Mouse (Mus musculus) G1E (cell line): ENCODE data around the gene Washc2. TPM values are rescaled to one million over a fixed set of nuclear protein-coding genes. Genes with fewer than 3 reads are reported as not detected.
A peak's percentile ranks its signal among the peaks of the same experiment; 100 is the strongest.

Source experiments
- ATAC-seq: 2 replicates; pipeline ENCODE4 v1.8.0; 2016; ENCODE audit warnings: mild to moderate bottlenecking; ENCODE audit not compliant: insufficient number of reproducible peaks, poor library complexity, low FRiP score, severe bottlenecking; ENCODE audit errors: extremely low read depth
- DNase-seq: peaks from one replicate; pipeline ENCODE4 v3.0.0; 2012; ENCODE audit warnings: low spot score
- H3K27me3 ChIP-seq: 2 replicates; pipeline ENCODE4 v1.6.1; 2012; ENCODE audit warnings: mild to moderate bottlenecking, low read length, inconsistent platforms; ENCODE audit not compliant: insufficient read depth
- H3K36me3 ChIP-seq: replicated peaks from 2 replicates; pipeline ENCODE3; 2012; ENCODE audit warnings: mild to moderate bottlenecking, inconsistent platforms
- H3K4me1 ChIP-seq: 2 replicates; pipeline ENCODE4 v1.6.1; 2012; ENCODE audit warnings: low read depth, low read length, inconsistent platforms, mixed read lengths; ENCODE audit not compliant: insufficient read depth
- H3K4me3 ChIP-seq: 2 replicates; pipeline ENCODE4 v1.5.1; 2012; ENCODE audit warnings: low read depth, mild to moderate bottlenecking, inconsistent platforms, low read length, moderate library complexity, mixed read lengths
- H3K9me3 ChIP-seq: replicated peaks from 2 replicates; pipeline ENCODE4 v1.6.1; 2012; ENCODE audit warnings: inconsistent platforms
- CTCF ChIP-seq: IDR thresholded peaks from 2 replicates; pipeline ENCODE4 v1.5.1; 2012; ENCODE audit warnings: low read depth, low read length, inconsistent platforms, mixed read lengths
- GATA1 ChIP-seq: IDR thresholded peaks from 2 replicates; pipeline ENCODE4 v1.6.1; 2012; ENCODE audit warnings: borderline replicate concordance, low read length, inconsistent platforms, mixed read lengths
- GATA2 ChIP-seq: IDR thresholded peaks from 2 replicates; pipeline ENCODE4 v1.6.1; 2012; ENCODE audit warnings: low read depth, low read length, inconsistent platforms, borderline replicate concordance
- POLR2AphosphoS5 ChIP-seq: IDR thresholded peaks from 2 replicates; pipeline ENCODE4 v1.6.1; 2012; ENCODE audit warnings: low read depth, low read length, inconsistent platforms; ENCODE audit not compliant: insufficient replicate concordance
- TAL1 ChIP-seq: conservative IDR thresholded peaks from 2 replicates; pipeline ENCODE4 v1.6.1; 2012; ENCODE audit warnings: low read depth, low read length, inconsistent platforms, mixed read lengths
- polyA plus RNA-seq: library from polyadenylated mRNA; stranded (reverse); fragments of >175 nt; gene quantifications from 2 replicates; pipeline ENCODE4 v1.2.3, GENCODE M21; 2012
- total RNA-seq, 2 experiments: library from RNA; stranded (forward) in 1 of 2; stranded (reverse) in 1 of 2; fragments of 200-1000 nt in 1 of 2; fragments of >200 nt in 1 of 2; fragmentation: Nextera tagmentation in 1 of 2; gene quantifications; 2 replicates each; pipeline ENCODE4 v1.2.3; 2014 to 2017

Washc2 gene
- total and polyA plus RNA-seq, 3 experiments: 18.0 to 87.8 (median 60.7) TPM

DNA sequence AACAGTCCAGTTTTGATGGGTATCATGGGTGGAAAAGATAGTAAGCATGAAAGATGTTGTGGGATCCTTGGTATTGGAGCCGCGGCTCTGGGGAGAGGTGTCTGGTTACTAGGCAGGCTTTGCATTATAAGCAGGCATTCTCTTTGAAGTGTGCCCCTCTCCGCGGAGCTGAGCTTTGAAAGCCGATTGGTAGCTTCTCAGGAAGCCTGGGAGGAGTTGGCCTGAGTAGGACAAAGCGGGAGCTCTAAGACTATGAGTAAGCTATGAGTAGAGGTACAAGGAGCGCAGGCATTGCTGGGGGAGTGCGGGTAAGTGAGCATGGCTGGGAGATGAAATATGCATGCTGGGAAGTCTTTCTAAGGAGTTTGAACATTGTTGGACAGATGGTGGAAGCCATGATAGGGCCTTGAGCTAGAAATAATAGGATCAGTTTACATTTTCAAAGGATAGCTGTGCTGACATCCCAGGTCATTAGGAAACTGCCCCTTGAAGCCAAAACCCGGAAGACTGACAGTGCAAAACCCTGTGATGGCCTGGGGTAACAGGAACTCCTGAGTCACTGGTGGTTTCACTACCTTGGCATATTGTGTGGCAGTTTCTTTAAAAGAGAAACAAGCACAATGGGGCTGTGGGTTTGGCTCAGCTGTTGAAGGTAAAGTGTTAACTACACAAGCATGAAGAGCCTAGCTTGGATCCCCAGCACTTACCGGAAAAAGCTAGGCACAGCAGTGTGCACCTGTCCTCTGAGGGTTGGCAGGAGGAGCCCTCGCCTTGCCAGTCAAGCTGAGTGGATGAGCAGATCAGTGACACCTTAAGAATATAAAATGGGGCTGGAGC, 58.7 kb downstream of the Washc2 start:
- peak; percentile 59 for ATAC-seq
- peak; percentile 40 for DNase-seq

DNA sequence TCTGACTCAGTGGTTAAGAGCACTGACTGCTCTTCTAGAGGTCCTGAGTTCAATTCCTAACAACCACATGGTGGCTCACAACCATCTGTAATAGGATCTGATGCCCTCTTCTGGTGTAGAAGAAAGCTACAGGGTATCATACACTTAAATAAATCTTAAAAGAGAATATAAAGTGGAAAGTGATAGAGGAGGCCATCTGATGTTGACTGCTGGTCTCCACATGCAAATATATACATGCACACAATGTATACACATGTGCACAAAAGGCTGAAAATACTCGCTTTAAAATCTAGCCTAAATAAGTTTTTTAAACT, 59.2 kb downstream of the Washc2 start:
- no peak for TF ChIP-seq GATA1
- TF ChIP-seq CTCF: no peak
- no peak for TF ChIP-seq TAL1
- TF ChIP-seq POLR2AphosphoS5: no peak
- no peak for TF ChIP-seq GATA2
- Histone ChIP-seq H3K27me3 (no peaks in the 10 kb centered on the region), H3K4me3 (peak overlapping the region; percentile 42; the same call in 1 of the 2 replicates), H3K36me3 (peaks cover 15% of the 10 kb centered on the region), H3K9me3 (no peaks in the 10 kb centered on the region), H3K4me1 (peaks cover 34% of the 10 kb centered on the region)
- ATAC-seq: no peak
- no peak for DNase-seq

More for the DNA sequence above, 58.7 kb downstream of the Washc2 start:
- Histone ChIP-seq H3K9me3 (no peaks in the 10 kb centered on the region), H3K36me3 (peaks cover 20% of the 10 kb centered on the region), H3K4me1 (peaks cover 34% of the 10 kb centered on the region), H3K27me3 (no peaks in the 10 kb centered on the region), H3K4me3 (peak overlapping the region; percentile 42; the same call in 1 of the 2 replicates)
- no peak for TF ChIP-seq TAL1
- TF ChIP-seq CTCF: no peak
- no peak for TF ChIP-seq GATA2
- no peak for TF ChIP-seq POLR2AphosphoS5
- no peak for TF ChIP-seq GATA1

DNA sequence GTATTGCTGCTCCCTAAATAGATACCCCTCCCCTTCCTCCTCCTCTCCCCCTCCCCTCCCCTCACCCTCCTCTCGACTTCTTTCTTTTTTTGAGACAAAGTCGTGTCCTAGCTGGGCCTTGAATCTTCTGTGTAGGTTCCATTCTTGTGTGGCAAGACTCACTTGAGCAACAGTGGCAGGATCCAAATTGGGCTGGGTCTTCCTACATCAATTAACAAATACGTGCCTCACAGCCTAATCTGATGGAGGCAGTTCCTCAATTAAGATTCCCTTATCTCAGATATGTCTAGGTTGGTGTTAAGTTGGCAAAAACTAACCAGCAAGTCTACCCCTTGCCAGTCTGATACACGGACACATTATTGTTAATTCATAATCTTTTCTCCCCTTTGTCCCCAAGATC, 67.9 kb downstream of the Washc2 start:
- DNase-seq (no peak), ATAC-seq (no peak)
- Histone ChIP-seq H3K4me1 (peaks cover 18% of the 10 kb centered on the region), H3K27me3 (no peaks in the 10 kb centered on the region), H3K36me3 (peaks cover 51% of the 10 kb centered on the region), H3K4me3 (no peak overlapping the region), H3K9me3 (no peaks in the 10 kb centered on the region)
- TF ChIP-seq POLR2AphosphoS5: no peak
- no peak for TF ChIP-seq TAL1
- TF ChIP-seq GATA1: no peak
- no peak for TF ChIP-seq CTCF
- TF ChIP-seq GATA2: no peak

DNA sequence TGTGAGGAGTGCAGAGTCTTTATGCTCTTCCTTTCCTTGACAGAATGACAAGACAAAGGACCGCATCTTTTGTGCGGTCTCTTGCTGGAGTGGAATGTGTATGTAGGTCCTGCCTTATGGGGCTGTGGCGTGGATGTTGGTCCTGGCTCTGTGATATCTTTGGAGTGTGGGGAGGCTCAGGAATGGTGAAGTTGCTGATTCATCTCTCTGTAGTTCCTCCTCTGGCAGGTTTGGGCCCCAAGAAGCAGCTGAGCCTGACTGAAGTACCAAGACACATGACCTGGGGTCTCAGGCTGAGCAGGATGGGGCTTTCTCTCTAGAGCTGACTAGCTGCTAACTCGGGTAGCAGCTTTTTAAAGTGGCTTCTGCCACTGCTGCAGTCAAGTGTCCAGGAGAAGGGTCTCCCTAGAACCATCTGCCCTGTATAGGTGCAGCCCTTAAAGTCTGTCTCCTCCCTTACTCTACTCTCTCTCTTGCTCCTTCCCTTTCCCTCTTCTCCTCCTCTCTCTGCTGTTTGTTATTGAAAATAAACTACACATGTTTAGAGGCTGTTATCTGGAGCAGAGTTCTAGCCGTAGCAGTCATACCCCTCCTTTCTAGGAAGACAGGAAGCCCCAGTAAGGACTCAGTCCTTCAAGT, 71.0 kb downstream of the Washc2 start:
- H3K36me3 ChIP-seq: peaks cover 58% of the 10 kb centered on the region
- no peaks in the 10 kb centered on the region for H3K9me3 ChIP-seq
- no peaks in the 10 kb centered on the region for H3K27me3 ChIP-seq
- TF ChIP-seq GATA2 (no peak), POLR2AphosphoS5 (no peak), TAL1 (no peak), GATA1 (no peak), CTCF (no peak)
- H3K4me1 ChIP-seq: peaks cover 18% of the 10 kb centered on the region
- no peak for DNase-seq
- ATAC-seq: peak; percentile 58
- no peak overlapping the region for H3K4me3 ChIP-seq

DNA sequence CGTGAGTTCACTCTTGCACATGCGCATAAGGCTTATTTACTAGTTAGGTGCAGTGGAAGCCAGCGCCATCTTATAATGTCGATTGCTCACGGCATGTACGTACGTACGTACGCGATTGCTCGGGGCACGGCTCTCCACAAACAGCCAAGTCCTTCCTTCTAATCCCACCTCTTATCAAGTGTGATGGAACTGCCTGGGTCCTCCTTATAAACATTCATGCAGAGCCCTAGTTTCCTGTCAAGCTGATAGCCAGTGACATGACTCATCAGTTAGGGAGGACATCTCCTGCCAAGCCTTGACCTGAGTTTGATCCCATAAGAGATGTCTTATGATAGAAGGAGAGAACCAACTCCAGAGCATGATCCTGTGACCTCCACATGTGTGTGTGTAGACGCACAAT, 73.2 kb downstream of the Washc2 start:
- Histone ChIP-seq H3K27me3 (no peaks in the 10 kb centered on the region), H3K9me3 (no peaks in the 10 kb centered on the region), H3K4me1 (peaks cover 13% of the 10 kb centered on the region), H3K36me3 (peaks cover 53% of the 10 kb centered on the region), H3K4me3 (no peak overlapping the region)
- TF ChIP-seq POLR2AphosphoS5 (no peak), GATA1 (no peak), GATA2 (no peak), TAL1 (no peak), CTCF (no peak)
- ATAC-seq (peak; percentile 40), DNase-seq (no peak)

DNA sequence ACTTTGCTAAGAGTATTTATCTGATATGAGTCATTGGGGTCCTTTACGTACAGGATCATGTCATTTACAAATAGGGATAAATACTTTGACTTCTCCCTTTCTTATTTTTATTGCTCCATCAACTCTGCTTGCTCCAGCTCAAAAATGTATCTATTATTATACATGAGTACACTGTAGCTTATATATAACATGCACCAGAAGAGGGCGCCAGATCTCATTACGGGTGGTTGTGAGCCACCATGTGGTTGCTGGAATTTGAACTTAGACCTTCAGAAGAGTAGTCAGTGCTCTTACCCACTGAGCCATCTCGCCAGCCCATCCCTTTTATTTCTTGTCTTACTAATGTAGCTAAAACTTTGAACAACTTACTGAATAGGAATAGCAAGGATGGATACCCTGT, 74.7 kb downstream of the Washc2 start:
- H3K4me1 ChIP-seq: peaks cover 22% of the 10 kb centered on the region
- TF ChIP-seq POLR2AphosphoS5 (no peak), GATA1 (no peak), CTCF (no peak), GATA2 (no peak), TAL1 (no peak)
- H3K9me3 ChIP-seq: no peaks in the 10 kb centered on the region
- no peak for ATAC-seq
- H3K4me3 ChIP-seq: no peak overlapping the region
- H3K27me3 ChIP-seq: no peaks in the 10 kb centered on the region
- peaks cover 47% of the 10 kb centered on the region for H3K36me3 ChIP-seq
- no peak for DNase-seq
